Mouse (Mus musculus): Measurements from ENCODE around the gene S100a11.
"Not testable (repeated sequence)": the region's sequence is repeated elsewhere in the genome, so short reads cannot be mapped to it uniquely, and the experiment has no call there.

S100a11 gene

GRCm38 (mm10) chr3:93520330-93521193 lies at the start of gene S100a11:
TSS of gene S100a11 (plus strand) at chr3:93520488.
- peak; percentile 14 for DNase-seq (ENCODE audit: low spot score)

DNA sequence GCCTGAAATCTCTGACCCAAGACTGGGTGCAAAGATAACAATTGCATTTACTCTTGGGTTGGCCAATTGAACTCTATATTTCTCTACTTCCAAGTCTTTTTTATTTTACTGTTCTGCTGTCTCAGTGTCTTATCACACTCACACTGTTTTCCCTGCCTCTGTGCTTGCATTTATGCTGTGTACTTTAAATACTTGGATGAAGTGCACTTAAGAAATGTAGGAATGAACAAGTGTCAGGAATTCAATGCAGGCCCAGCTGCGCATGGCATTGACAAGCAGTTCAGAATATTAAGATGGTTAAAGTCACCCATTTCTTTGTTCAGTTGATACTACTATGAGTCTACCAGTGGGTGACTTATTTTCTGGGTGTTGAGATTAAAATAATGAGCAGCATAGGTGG lies 40.2 kb upstream of the S100a11 start:
- no peak for DNase-seq (ENCODE audit: low spot score)

DNA sequence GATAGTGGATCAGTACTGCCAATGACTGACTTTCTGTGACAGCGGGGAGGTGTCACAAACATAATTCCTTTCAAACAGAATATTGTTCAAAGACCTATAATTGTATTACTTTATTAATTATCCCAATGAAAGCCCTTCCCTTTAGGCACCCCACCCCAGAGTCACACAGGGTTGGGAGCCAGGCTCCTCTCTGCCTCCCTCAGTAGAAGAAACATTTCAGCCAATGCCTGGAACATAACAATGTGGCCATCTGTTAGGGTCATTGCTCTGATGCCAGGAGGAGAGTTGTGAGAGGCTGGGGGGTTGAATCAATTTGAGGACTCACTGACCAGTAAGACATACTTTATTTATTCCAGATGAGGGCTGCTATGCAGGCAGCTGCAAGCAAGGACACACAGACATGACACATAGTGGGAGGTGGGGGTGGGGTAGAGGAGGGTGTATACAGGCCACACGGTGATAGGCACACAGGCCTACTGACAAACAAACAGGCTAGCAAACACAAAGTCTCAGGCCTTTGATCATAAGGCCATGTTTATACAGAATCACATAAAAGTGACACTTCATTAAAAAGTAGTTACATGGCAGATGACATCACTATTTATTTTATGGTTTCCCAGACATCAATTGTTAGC lies 38.2 kb upstream of the S100a11 start:
- DNase-seq (ENCODE audit: low spot score): no peak

- DNase-seq (ENCODE audit: low spot score): no peak
Measured at GRCm38 (mm10) chr3:93485611-93486010, 34.7 kb upstream of the S100a11 start.

- no peak for DNase-seq (ENCODE audit: low spot score)
Measured at GRCm38 (mm10) chr3:93488541-93488940, 31.7 kb upstream of the S100a11 start.

DNA sequence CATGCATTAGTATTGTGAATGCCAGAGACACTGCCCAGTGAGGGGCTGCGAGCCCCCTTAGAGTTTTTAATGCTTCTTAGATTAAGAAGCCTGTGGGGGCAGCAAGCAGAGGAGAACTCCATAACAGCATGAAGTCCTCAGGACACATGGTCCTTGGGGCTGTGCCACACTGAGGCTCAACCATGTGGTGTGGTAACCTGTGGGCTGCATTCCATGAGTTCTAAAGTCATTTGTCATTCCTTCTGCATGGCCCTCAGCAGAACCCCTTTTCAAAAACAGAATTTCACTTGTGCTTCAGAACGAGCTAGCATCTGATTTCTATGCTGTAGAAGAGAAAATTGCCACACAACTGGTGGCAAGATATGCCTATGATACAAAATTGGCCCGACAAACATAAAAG lies 28.1 kb upstream of the S100a11 start:
- DNase-seq (ENCODE audit: low spot score): no peak

DNA sequence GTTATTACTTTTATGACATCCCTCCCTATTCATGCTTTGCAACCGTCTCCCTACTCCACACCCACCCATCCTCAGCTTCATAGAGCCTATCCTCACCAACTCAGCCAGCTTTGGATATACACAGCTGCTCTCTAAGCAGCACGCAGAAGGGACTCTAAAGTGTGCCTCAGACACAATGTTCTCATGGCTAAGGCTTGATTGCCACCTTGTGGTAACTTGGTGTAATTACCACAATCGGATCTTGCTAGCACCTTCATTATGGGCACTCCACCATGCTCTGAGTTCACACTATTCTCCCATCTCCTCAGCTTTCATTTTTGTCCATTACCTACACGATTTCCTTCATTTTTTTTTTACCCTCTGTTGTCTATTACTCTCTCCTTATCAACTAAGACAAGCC lies 26.3 kb upstream of the S100a11 start:
- DNase-seq (ENCODE audit: low spot score): no peak

DNA sequence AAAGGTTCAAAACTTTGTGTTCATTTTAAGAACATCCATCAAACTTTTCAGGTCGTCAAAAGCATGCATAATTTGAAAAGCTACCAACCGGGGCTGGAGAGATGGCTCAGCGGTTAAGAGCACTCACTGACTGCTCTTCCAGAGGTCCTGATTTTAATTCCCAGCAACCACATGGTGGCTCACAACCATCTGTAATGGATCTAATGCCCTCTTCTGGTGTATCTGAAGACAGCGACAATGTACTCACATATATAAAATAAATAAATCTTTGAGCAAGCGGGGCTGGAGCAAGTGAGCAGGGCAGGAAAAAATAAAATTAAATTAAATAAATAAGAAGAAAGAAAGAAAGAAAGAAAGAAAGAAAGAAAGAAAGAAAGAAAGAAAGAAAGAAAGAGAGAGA lies 25.5 kb upstream of the S100a11 start:
- not testable (repeated sequence) for DNase-seq (ENCODE audit: low spot score)

GRCm38 (mm10) chr3:93497131-93497530 lies 23.2 kb upstream of the S100a11 start:
- no peak for DNase-seq (ENCODE audit: low spot score)

- no peak for DNase-seq (ENCODE audit: low spot score)
Measured at GRCm38 (mm10) chr3:93499129-93499528, 21.2 kb upstream of the S100a11 start.

DNA sequence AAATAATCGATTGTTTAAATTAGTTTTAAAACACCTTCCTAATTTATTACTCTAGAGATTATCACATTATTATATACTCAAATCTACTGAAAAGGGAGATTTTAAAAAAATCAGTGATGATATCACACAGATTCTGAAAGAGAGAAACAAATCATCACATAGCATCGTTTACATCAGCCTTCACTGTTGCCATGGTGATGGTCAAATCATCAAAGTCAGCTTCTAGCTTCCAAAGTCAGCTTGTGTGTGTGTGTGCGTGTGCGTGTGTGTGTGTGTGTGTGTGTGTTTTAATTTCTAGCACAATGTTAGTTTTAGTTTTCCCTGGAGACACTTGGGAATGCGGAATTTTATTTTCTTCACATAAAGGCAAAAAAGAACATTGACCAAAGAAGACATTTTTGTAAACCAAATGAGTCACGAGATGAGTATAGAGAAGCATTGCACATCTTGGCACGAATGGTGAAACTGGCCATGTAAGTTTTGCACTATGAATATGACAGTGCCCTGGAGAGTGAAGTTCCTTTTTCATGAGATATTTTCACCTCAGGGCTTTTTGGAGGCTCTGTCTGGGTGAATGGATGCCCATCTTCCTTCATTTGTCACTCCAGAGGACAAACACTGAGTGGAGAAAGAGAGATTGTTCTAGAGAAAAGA lies 15.6 kb upstream of the S100a11 start:
- DNase-seq (ENCODE audit: low spot score): no peak

GRCm38 (mm10) chr3:93505960-93506863 lies 14.1 kb upstream of the S100a11 start:
- no peak for DNase-seq (ENCODE audit: low spot score)

DNA sequence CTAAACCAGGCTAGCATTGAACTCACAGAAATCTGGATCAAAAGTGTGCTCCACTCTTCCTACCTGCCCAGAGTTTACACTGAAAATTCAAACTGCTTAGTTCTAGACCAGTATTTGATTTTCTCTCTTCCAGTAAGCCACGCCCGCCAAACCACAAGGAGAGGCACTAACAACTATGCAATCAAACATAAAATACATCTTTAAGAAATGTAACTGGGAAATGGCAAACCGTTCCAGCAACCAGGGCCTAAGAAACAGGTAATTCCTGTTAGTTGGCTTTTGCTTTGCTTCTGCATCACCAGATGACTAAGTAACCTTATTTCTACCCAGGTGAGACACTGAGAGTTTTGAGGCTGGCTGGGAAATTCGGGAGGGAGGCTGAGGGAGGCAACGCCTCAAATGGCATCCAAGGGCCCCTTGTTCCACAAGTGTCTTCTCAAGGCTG lies 13.4 kb upstream of the S100a11 start:
- DNase-seq (ENCODE audit: low spot score): no peak

DNA sequence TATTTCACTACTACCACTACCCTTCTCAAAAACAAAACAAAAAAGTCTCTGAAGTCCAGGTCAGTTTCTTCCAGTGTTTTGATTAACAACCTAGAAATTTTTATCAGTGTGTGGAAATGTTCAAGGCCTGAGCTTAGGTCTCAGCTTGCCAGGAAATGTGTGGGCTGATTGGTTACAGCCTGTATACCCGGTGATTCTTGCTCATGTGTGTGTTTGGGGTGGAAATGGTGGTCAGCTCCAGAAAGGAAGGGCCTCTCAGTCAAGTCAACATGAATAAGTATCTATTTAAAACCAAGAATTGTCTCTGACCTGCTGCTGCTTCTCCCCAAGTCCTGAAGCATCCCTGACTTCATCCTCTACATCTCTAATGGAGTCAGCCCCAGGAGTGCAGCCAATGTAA lies 11.0 kb upstream of the S100a11 start:
- no peak for DNase-seq (ENCODE audit: low spot score)

- no peak for DNase-seq (ENCODE audit: low spot score)
Measured at GRCm38 (mm10) chr3:93511036-93511435, 9.3 kb upstream of the S100a11 start.

- no peak for DNase-seq (ENCODE audit: low spot score)
Measured at GRCm38 (mm10) chr3:93511801-93512200, 8.5 kb upstream of the S100a11 start.

GRCm38 (mm10) chr3:93512386-93513101 lies 7.7 kb upstream of the S100a11 start:
- DNase-seq (ENCODE audit: low spot score): no peak

DNA sequence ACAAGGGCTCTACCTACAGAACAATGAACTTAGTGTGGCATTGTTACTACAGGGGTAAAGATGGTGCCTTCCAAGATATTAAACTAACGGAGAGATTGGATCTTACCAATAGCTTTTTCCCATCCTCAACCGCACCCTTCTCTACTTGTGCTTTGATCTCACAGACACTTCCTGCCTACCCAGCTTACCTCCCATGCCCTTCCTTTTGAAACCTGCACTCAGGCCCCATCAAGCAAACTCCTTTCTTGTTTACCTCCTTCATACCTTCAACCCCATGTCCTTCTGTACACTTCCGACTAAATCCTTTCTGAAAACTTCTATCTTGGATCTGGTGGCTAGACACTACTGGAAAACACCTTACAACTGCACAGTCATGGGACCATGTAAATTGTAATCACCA lies 5.7 kb upstream of the S100a11 start:
- DNase-seq (ENCODE audit: low spot score): no peak

GRCm38 (mm10) chr3:93517343-93517742 lies 2.9 kb upstream of the S100a11 start:
- no peak for DNase-seq (ENCODE audit: low spot score)

DNA sequence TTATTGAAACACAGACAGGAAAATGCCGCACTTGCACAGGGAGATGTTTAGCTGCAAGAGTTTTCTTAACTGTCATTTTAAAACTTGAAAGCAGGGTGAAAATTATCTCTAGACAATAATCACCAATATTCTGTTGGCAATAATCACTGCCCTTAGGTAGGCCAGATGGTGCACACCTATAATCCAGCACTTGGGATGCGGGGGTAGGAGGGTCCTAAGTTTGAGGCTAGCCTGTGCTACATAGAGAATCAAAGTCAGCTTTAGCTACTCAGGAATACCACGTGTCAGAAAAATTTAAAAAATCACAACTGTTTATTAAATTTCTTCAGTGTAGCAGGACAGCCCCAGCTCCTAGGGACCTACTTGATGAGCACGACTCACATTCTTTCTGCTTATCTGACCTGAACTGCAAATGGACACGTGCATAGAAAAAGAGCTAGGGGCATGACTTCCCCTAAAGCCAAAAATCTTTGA lies 395 bp upstream of the S100a11 start:
- no peak for DNase-seq (ENCODE audit: low spot score)

- no peak for DNase-seq (ENCODE audit: low spot score)
Measured at GRCm38 (mm10) chr3:93521462-93522057, 1.3 kb downstream of the S100a11 start.
